Mouse (Mus musculus): ENCODE data around the gene 4933405L10Rik.

The 4933405L10Rik gene

GRCm38 (mm10) chr8:105757796-105758276, 50.4 kb downstream of the 4933405L10Rik start:
- no peak for DNase-seq

DNA sequence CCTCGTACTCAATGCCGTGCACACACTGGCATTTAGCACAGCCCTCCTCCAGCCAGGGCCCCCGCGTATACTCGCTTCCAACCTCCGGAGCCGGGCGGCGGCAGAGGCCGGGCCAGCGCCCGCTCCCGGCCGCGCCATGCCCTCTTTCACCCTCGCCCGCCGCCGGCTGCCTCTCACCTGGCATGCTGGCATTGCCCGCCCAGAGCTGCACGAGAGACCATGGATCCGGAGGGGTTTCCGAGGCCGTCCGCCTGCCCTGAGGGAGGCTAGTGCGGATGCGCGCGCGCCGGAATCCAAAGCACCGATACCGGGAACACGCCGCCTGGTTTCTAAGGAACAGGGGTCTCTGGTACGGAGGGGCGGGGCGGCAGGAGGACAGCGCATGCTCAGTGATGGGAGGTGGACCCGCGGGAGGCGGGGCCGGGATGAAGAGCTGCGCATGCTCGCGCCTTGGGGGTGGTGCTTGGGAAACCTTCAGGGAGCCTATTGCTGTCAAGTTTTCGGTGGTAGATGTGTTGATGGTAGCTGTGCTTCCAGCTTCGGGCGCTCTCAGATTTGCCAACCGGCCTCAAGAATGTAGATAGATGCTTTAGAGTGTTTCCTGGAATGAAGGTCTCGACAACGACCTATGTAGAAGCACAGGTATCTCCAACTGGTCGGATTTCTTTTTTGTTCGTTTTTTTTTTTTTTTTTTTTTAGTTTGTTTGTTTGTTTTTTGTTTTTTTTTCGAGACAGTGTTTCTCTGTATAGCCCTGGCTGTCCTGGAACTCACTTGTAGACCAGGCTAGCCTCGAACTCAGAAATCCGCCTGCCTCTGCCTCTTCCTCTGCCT, 51.0 kb downstream of the 4933405L10Rik start, which contains the start of gene Gfod2:
Gene Gfod2, minus strand, starts transcription at position 388 of the 832 bp plus-strand sequence.
- DNase-seq = peak; percentile 100
